Mouse (Mus musculus): ENCODE results near the gene Zscan20. TPM values are rescaled to one million over a fixed set of nuclear protein-coding genes. Genes with fewer than 3 reads are reported as not detected.

The Zscan20 gene
- polyA plus RNA-seq (2012; rRNA removed) = 0.57 and 0.71 TPM in 2 replicates
- 0.33 and 0.59 TPM in 2 replicates for polyA plus RNA-seq (2014; fragmentation: Nextera tagmentation; extraction: Ambion mirVana)

DNA sequence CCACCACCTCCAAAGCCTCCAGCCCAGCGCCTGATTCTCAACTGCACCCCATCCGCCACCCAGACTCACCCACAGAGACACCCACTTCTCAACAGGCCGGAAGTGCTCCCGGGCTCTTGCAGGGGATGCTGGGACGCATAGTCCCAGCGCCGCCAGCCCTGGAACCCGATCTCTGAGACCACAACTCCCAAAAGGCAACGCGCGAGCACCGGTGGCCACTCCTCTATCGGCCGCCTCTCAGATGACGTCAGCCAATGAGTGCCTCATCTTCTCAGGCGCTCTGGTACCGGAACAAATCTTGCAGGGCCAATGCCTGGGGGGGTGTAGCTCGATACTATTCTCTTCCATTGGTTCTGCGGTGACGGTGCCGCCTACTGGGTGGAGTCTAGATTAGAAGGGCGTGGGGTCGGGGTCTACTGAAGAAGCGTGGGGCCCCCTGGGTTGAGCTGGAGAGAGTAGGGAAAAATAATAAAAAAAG, at the start of gene Zscan20:
Gene Zscan20 (minus strand): TSS at position 174 of the 478 bp plus-strand sequence.
- DNase-seq (ENCODE audit: low read depth in 3 of 3, low spot score in 3 of 3) = peak; percentile 95 to 97 (median 96)
- H3K4me1 ChIP-seq (replicated peaks; ENCODE audit: control insufficient read depth in 2 of 2, insufficient read depth in 2 of 2, low read length in 1 of 2) = peaks cover 12 to 13% of the 10 kb centered on the region in 2 experiments
- H3K27ac ChIP-seq = peak within 1 kb of the TSS; percentile 58
- H3K4me2 ChIP-seq (ENCODE audit: low read depth) = peak within 1 kb of the TSS; percentile 91
- peak within 1 kb of the TSS; percentile 64 to 87 for H3K4me3 ChIP-seq (ENCODE audit: insufficient read depth in 1 of 2, low read depth in 2 of 2, low read length in 2 of 2)
- H3K36me3 ChIP-seq (replicated peaks; ENCODE audit: control insufficient read depth, insufficient read depth, low read depth) = no peaks in the 10 kb centered on the region
- H3K9me3 ChIP-seq (ENCODE audit: control insufficient read depth, low read length) = no peaks in the 10 kb centered on the region
- peak within 1 kb of the TSS; percentile 64 for H3K9ac ChIP-seq (replicated peaks)
- peak; percentile 98 for ATAC-seq (ENCODE audit: insufficient read depth)
- WGBS (ENCODE audit: insufficient replicate concordance) = under 1% methylated on average over 24 of the region's 24 CpGs
- H3K27me3 ChIP-seq (ENCODE audit: control insufficient read depth, insufficient read depth, low read length) = no peaks in the 10 kb centered on the region
- TF ChIP-seq EP300 (IDR thresholded peaks at IDR 0.05; ENCODE audit: low read depth) (no peak), CTCF (IDR thresholded peaks at IDR 0.05; ENCODE audit: low read depth) (peak; percentile 24; the same call in 1 of the 2 replicates)

- Histone ChIP-seq H3K4me1 (replicated peaks; ENCODE audit: control insufficient read depth in 2 of 2, insufficient read depth in 2 of 2, low read length in 1 of 2) (peaks cover 0 to 25% of the 10 kb centered on the region in 2 experiments; a peak in 3 of 4 replicates), H3K27me3 (ENCODE audit: control insufficient read depth, insufficient read depth, low read length) (no peaks in the 10 kb centered on the region), H3K36me3 (replicated peaks; ENCODE audit: control insufficient read depth, insufficient read depth, low read depth) (no peaks in the 10 kb centered on the region), H3K9me3 (ENCODE audit: control insufficient read depth, low read length) (no peaks in the 10 kb centered on the region), H3K4me2 (ENCODE audit: low read depth) (peak overlapping the region; percentile 92), H3K4me3 (ENCODE audit: insufficient read depth in 1 of 2, low read depth in 2 of 2, low read length in 2 of 2) (peak overlapping the region; percentile 66 to 83), H3K9ac (replicated peaks) (peak overlapping the region; percentile 67), H3K27ac (no peak overlapping the region)
- no peak for ATAC-seq (ENCODE audit: insufficient read depth)
- no peak for DNase-seq (ENCODE audit: low read depth in 3 of 3, low spot score in 3 of 3)
- WGBS (ENCODE audit: insufficient replicate concordance) = 6% methylated on average over 12 of the region's 12 CpGs
- TF ChIP-seq CTCF (IDR thresholded peaks at IDR 0.05; ENCODE audit: low read depth) (no peak), EP300 (IDR thresholded peaks at IDR 0.05; ENCODE audit: low read depth) (no peak)
Measured at GRCm38 (mm10) chr4:128655446-128655845, 45.5 kb upstream of the Zscan20 start.

- no peak within 1 kb of the TSS for H3K27ac ChIP-seq
- H3K9ac ChIP-seq (replicated peaks) = peak within 1 kb of the TSS; percentile 67
- H3K36me3 ChIP-seq (replicated peaks; ENCODE audit: control insufficient read depth, insufficient read depth, low read depth) = no peaks in the 10 kb centered on the region
- DNase-seq (ENCODE audit: low read depth in 3 of 3, low spot score in 3 of 3) (peak; percentile 76 to 79 (median 78)), ATAC-seq (ENCODE audit: insufficient read depth) (peak; percentile 99)
- under 1% methylated on average over 83 of the region's 85 CpGs for WGBS (ENCODE audit: insufficient replicate concordance)
- H3K27me3 ChIP-seq (ENCODE audit: control insufficient read depth, insufficient read depth, low read length) = no peaks in the 10 kb centered on the region
- TF ChIP-seq CTCF (IDR thresholded peaks at IDR 0.05; ENCODE audit: low read depth) (peak; percentile 48), EP300 (IDR thresholded peaks at IDR 0.05; ENCODE audit: low read depth) (no peak)
- H3K4me1 ChIP-seq (replicated peaks; ENCODE audit: control insufficient read depth in 2 of 2, insufficient read depth in 2 of 2, low read length in 1 of 2) = peaks cover 0 to 27% of the 10 kb centered on the region in 2 experiments; a peak in 3 of 4 replicates
- peak within 1 kb of the TSS; percentile 92 for H3K4me2 ChIP-seq (ENCODE audit: low read depth)
- peak within 1 kb of the TSS; percentile 66 to 83 for H3K4me3 ChIP-seq (ENCODE audit: insufficient read depth in 1 of 2, low read depth in 2 of 2, low read length in 2 of 2)
- no peaks in the 10 kb centered on the region for H3K9me3 ChIP-seq (ENCODE audit: control insufficient read depth, low read length)
Measured at GRCm38 (mm10) chr4:128654505-128655381, 44.8 kb upstream of the Zscan20 start, which contains the start of gene Phc2. Gene Phc2 (plus strand): TSS chr4:128654702.

DNA sequence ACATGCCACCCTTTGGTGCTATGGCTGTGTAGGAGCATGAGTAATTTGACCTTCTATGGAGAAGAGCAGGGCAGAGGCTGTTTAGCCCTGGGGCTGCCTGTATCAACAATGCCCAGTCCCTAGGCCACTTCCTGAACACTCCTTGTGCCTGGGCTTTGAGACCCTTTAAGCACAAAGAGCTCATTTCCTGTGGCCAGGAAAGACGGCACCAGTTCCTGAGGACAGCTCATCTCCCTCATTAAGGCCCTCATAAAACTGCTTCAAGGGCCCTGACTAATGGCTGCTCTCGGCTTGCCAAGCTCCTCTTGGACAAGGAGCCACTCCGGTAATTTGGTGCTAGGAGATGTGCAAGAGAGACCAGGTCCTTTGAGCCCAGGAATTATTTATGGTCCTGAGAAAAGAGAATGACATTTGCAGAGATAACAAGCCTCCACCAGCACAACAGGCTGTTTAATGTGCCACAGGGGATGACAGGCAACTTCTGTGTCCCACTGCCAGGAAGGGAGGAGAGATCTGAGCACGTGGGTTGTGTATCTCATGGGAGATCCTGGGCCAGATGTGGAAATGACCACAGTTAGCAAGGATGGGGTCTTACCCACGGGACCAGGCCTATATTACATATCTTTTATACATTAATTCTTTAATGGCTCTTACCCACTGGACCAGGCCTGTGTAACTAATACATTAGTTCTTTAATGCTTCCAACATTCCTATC, 42.8 kb upstream of the Zscan20 start:
- 22% methylated on average over 5 of the region's 5 CpGs for WGBS (ENCODE audit: insufficient replicate concordance)
- H3K4me2 ChIP-seq (ENCODE audit: low read depth) = no peak overlapping the region

More for the DNA sequence above, 42.8 kb upstream of the Zscan20 start:
- no peaks in the 10 kb centered on the region for H3K27me3 ChIP-seq (ENCODE audit: control insufficient read depth, insufficient read depth, low read length)
- no peaks in the 10 kb centered on the region for H3K36me3 ChIP-seq (replicated peaks; ENCODE audit: control insufficient read depth, insufficient read depth, low read depth)
- no peak overlapping the region for H3K27ac ChIP-seq
- DNase-seq (ENCODE audit: low read depth in 3 of 3, low spot score in 3 of 3) (no peak), ATAC-seq (ENCODE audit: insufficient read depth) (no peak)
- TF ChIP-seq CTCF (IDR thresholded peaks at IDR 0.05; ENCODE audit: low read depth) (no peak), EP300 (IDR thresholded peaks at IDR 0.05; ENCODE audit: low read depth) (no peak)
- no peak overlapping the region for H3K4me3 ChIP-seq (ENCODE audit: insufficient read depth in 1 of 2, low read depth in 2 of 2, low read length in 2 of 2)
- no peaks in the 10 kb centered on the region for H3K9me3 ChIP-seq (ENCODE audit: control insufficient read depth, low read length)
- peaks cover 0 to 35% of the 10 kb centered on the region in 2 experiments; a peak in 3 of 4 replicates for H3K4me1 ChIP-seq (replicated peaks; ENCODE audit: control insufficient read depth in 2 of 2, insufficient read depth in 2 of 2, low read length in 1 of 2)
- no peak overlapping the region for H3K9ac ChIP-seq (replicated peaks)
